Mouse (Mus musculus): ENCODE measurements around the gene Enox1.

Gene Enox1

DNA sequence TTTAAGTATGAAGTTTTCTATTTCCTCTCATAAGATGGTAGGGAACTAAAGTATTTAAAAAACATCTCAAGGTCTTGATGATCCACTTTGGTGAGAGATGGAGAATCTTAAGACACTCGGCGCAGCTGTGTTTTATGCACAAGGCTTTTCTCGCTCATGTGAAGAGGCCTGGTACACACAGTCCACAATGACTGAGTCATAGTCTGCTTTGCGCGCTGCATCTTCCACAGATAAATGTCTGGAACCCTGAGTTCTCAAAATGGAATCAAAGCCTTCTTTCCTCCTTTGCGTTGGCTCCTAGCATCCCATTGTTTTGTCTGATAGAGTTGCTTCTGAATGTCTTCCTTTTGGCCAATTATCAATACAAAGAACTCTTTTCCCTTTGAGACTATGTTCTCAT lies 119.0 kb downstream of the Enox1 start:
- DNase-seq (ENCODE audit: low spot score), result no peak

DNA sequence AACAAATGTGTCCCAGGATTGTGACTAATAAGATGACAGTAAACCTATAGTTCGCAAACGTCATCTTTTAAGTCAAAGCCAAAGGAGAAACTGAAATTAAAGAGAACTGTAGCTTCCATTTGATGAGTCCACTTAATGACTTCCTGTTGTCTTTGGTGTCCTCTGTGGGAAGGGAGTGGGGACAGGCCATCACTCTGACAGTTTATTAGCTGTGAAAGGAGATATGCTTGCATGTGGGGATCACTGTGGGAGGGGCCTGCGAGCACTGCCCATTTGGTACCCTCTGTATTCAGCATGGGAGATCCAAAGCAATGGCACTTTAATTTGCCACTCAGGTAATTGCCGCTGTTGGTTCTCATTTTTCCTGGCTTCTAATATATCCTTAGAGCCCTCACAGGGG lies 122.6 kb downstream of the Enox1 start:
- no peak for DNase-seq (ENCODE audit: low spot score)

DNA sequence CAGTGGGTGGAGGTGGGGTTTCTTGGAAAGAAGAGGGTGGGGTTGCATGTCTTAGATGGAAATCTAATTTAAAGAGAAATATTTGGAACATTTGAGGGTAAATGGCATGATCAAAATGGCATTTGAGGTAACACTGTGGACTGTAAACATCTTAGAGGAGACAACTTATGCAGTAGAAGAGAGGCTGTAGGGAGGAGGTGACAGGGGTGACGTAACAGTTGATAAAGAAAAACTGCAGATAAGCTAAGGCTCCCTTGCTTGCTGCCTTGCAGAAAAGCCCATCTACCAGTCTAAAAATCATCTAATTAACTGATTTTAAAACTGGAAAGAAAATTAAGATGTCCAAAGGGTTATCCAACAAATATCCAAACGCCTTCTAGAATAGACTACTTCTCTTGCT lies 123.9 kb downstream of the Enox1 start:
- no peak for DNase-seq (ENCODE audit: low spot score)

DNA sequence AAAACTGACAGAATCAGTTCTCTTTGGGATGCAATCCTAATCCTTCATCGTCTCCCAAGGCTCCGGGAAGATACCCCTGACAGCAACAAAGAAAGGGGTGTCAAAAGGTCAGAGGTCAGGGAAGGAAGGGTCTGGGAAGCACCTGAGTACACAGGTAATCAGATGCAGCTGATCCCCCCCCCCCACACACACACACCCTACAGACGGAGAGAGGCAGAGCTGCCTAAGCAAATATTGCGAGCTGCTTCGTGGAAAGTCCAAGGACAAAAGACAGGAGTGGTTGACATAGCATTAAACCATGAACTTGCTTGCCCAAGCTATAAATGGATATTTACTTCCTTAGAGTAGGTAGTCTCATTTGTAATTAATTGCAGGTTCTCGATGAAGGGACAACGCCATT lies 124.3 kb downstream of the Enox1 start:
- no peak for DNase-seq (ENCODE audit: low spot score)

- peak; percentile 33 for DNase-seq (ENCODE audit: low spot score)
These were observed 127.4 kb downstream of the Enox1 start for GRCm38 (mm10) chr14:77283939-77284338.

- no peak for DNase-seq (ENCODE audit: low spot score)
These were observed 128.9 kb downstream of the Enox1 start for GRCm38 (mm10) chr14:77285453-77285852.

GRCm38 (mm10) chr14:77291756-77292155 lies 135.2 kb downstream of the Enox1 start:
- DNase-seq (ENCODE audit: low spot score), result peak; percentile 34

DNA sequence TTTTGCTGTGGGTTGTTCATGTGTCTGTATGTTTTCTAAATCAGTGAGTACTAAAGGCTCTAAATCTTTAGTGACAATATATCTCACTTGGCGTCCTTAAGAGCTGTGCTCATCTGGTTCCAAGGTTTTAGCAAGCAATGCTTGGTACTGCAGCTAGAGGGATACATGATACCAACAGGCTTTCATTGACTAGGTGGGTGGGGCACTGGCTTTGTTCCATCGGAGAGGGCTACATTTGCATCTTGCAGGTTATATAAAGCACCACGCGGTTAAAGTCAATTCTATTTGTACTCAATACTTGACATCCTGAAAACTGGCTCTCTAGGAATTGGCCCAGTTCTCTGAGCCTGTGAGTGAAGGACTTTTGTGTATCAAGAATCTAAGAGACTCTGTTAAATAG lies 140.5 kb downstream of the Enox1 start:
- DNase-seq (ENCODE audit: low spot score), result no peak

GRCm38 (mm10) chr14:77298327-77298726 lies 141.8 kb downstream of the Enox1 start:
- no peak for DNase-seq (ENCODE audit: low spot score)

- DNase-seq (ENCODE audit: low spot score), result no peak
These were observed 153.0 kb downstream of the Enox1 start for GRCm38 (mm10) chr14:77309571-77309970.

GRCm38 (mm10) chr14:77311456-77311855 lies 154.9 kb downstream of the Enox1 start:
- DNase-seq (ENCODE audit: low spot score), result no peak

- no peak for DNase-seq (ENCODE audit: low spot score)
These were observed 162.8 kb downstream of the Enox1 start for GRCm38 (mm10) chr14:77319396-77319795.

DNA sequence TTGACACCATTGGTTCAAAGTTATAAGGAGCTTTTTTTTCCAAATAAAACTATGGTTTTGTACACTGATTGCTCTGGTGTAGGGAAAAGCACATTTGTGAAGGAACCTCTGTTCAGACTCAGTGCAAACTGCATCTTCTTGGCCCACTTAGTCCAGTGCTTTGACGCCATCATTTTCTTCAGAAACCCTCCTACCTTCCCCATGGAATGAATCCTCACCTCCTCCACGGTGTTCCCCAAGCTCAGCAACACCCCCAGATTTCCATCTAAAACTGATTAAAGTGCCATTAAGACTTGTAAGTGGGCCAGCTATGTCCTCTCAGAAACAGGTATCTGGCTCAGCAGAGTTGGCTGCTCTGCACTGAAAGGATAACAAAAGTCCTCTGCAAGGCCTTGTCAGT lies 167.8 kb downstream of the Enox1 start:
- DNase-seq (ENCODE audit: low spot score), result no peak

GRCm38 (mm10) chr14:77327693-77328092 lies 171.1 kb downstream of the Enox1 start:
- DNase-seq (ENCODE audit: low spot score), result no peak

- DNase-seq (ENCODE audit: low spot score), result no peak
These were observed 173.2 kb downstream of the Enox1 start for GRCm38 (mm10) chr14:77329791-77330190.

DNA sequence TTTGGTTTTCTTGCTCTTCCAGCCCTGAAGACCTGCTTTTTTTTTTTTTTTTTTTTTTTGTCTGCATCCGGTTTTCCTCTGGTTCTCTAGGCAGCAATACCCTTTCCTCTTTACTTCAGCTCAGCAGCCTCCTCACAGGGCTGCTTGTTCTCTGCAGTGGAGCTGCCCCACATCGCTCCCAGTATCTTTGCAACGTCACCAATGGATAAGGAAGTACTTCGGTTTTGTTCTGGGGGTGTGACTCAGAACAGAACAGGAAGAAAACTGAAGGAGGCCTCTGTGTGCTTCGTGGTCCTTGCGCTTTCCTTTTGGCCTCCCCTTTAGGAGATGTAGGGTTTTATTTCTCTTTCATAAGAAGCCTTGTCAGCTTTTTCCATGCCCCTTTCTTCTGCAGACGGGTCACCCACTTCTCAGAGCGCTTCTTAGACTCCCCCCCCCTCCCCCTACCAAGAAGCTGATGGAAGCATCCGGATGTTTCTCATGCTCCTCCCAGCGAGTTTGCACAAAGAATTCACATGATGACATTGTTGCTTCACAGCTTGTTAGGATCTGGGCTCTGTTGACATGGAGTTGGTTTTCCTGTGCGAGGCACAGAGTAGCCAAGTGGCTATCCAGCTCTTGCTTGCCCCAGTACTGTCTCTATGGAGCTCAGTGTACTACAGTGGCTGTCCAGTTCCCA lies 187.2 kb downstream of the Enox1 start:
- DNase-seq (ENCODE audit: low spot score), result no peak

DNA sequence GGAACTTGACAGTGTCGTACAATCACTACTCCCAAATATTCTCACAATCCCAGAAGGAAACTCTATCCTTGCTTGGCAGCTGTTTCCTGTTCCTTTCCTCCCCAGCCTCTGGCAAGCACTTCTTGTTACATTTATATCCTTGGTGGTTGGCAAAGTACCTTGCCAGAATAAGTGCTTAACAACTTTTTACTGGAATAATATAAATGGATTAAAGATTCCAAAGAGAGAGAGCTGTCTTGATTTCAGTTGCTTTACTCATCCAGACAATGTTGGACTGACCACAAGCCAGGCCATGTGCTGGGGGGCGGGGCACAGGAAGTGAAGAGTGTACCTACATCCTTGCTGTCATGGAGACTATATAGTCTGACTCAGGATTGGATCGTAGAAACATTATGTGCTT lies 189.7 kb downstream of the Enox1 start:
- no peak for DNase-seq (ENCODE audit: low spot score)

DNA sequence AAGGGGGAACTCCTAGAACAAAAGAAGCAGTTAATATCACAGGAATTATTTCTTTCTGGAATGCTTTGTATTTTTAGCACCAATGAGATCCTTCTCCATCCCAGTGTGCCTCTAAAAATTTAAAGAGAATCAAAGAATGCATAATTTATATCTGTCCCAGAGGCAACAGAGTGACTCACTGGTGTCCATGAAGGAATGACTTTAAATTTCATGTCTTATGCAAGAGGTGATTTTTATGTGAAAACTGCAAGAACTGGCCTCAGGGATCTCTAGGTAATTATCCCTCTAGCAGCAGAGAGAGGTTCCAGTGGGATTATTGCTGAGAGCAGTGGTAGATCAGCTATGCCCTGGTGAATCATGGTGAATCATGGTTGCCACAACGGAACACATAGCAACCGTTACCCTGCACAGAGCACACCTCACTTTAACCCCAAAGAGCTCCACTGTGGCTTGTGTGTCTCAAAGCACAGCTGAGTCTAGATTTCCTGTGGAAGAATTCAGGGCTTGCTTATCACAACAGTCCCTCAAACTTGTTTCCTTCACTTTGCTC lies 195.3 kb downstream of the Enox1 start:
- DNase-seq (ENCODE audit: low spot score), result no peak

DNA sequence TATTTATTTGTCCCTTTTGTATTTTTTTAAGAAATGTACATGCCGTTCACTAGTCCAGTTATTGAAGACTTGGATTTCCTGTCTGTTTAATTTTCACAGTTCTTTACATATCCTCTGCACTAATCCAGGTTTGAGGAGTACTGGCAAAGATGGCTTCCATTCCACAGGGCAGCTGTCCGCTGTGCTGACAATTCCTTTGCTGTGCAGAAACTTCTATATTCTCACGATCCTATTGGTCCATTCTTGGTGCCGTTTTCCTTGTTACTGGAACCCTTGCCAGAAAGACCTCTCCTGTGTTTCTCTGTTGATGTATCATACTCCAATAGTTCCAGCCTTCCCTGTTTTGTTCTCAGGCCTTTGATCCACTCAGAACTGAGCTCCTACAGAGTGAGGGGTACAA lies 206.1 kb downstream of the Enox1 start:
- DNase-seq (ENCODE audit: low spot score), result no peak

DNA sequence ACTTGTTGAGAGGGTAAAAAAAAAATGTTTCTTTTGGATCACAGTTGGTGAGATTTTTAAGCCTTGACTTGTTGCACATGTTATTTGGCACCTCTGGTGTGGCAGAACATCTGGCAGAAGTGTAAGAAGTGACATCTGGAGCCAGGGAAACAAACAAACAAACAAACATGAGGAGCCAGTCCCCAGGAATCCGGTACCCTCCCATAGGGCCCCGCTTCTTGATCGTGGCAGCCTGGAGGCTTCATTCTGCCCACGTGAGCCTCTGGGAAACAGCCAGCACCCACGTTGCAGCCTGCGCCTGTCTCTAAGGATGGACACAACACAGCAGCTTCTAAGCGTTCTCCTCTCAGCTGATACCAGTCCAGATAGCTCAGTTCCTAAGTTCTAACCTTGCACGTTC lies 211.8 kb downstream of the Enox1 start:
- DNase-seq (ENCODE audit: low spot score), result no peak

DNA sequence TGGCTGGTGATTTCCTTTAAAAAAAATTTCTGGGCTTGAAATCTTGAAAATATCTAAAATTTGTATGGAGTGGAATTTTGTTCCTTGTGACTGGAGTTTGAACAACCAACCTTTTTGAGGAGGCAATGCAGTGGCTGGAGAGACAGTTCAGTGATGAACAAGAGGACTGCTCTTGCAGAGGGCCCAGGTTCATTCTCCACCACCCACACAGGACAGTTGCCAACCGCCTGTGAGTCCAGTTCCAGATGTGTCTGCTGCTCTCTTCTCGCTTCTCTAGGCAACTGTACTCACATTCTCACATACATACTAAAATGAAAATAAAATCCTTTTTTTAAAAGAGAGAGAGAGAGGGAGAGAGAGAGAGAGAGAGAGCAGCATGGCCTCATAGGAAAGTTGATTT lies 212.5 kb downstream of the Enox1 start:
- DNase-seq (ENCODE audit: low spot score), result no peak

DNA sequence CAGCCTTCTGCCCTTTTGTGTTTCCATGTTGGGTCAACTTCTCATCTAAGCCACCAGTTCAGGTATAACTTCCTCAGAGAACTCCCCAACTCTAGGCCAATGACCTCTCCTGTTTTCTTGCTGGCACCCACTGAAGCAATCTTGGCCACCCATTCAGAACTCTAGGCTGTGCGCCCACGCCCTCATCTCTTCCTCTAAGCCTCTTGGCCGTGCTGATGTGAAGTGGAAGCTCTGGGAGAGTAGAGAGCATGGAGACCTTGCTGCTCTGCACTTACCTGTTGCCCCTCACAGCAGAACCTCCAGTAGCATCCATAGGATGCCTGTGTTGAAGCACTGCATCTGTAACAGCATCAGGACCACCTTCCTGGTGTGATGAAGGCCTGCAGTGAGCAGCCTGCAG lies 214.0 kb downstream of the Enox1 start:
- no peak for DNase-seq (ENCODE audit: low spot score)

DNA sequence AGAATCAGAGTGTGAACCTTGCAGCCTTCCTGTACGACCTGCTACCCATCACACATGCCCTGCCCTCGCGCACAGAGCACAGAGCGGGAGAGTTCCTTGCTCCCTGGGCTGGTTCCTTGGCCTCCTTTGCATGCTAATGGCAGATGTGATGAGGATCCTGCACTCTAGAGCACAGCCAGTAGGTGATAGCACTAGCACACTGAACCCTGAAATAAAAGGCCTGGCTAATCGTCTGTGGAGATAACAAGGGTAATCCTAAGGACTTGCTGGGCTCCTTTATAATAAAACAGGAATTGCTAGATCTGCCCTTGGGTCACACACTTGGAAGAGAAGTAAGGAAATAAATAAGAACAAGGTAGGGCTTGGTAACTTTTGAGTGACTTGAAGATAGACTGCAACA lies 215.4 kb downstream of the Enox1 start:
- no peak for DNase-seq (ENCODE audit: low spot score)

DNA sequence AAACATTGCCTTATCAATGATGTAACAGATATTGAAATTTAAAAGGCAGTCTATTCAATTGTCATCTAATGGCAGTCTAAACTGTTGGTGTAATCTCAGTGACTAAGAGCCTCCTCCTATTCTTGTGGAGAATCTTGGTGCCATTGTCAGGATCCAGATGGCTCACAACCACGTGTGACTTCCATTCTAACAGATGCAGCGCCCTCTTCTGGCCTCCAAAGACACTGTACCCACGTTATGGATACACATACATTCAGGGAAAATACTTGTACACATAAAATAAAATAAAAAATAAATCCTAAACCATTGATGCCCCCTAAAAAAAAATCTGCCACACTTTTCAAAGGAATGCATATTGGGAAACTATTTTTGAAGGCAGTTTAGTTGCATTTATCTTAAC lies 216.6 kb downstream of the Enox1 start:
- no peak for DNase-seq (ENCODE audit: low spot score)

Measured in layer of hippocampus, adult 11-12 months (tissue).